Mouse (Mus musculus): ENCODE measurements at regions not wholly inside any gene's neighbourhood (a gene's known extent, or its start where the extent isn't known, plus 50 kb on each side); places are given as distances from the start of the nearest gene placed in this dataset.
A peak's percentile ranks its signal among the peaks of the same experiment; 100 is the strongest.

- no peak for DNase-seq (ENCODE audit: low spot score in 2 of 2)
These were observed 1026.8 kb upstream of the Alcam start for GRCm38 (mm10) chr16:53480664-53481063.

- no peak for DNase-seq (ENCODE audit: low spot score in 2 of 2)
These were observed 985.6 kb upstream of the Alcam start for GRCm38 (mm10) chr16:53439511-53439910.

GRCm38 (mm10) chr16:53418416-53418815 is 964.5 kb upstream of the Alcam start:
- no peak for DNase-seq (ENCODE audit: low spot score in 2 of 2)

GRCm38 (mm10) chr16:53385176-53385575 is 931.3 kb upstream of the Alcam start:
- DNase-seq (ENCODE audit: low spot score in 2 of 2): no peak

GRCm38 (mm10) chr16:53342153-53342552 is 888.3 kb upstream of the Alcam start:
- DNase-seq (ENCODE audit: low spot score in 2 of 2): no peak

- DNase-seq (ENCODE audit: low spot score in 2 of 2): no peak
These were observed 872.5 kb upstream of the Alcam start for GRCm38 (mm10) chr16:53326353-53326752.

- DNase-seq (ENCODE audit: low spot score in 2 of 2): no peak
These were observed 838.2 kb upstream of the Alcam start for GRCm38 (mm10) chr16:53292081-53292480.

- no peak for DNase-seq (ENCODE audit: low spot score in 2 of 2)
These were observed 828.1 kb upstream of the Alcam start for GRCm38 (mm10) chr16:53282014-53282413.

GRCm38 (mm10) chr16:53266116-53266515 is 812.2 kb upstream of the Alcam start:
- peak in 1 of 2 experiments; percentile 23 for DNase-seq (ENCODE audit: low spot score in 2 of 2)

- no peak for DNase-seq (ENCODE audit: low spot score in 2 of 2)
These were observed 791.5 kb upstream of the Alcam start for GRCm38 (mm10) chr16:53245365-53245764.

GRCm38 (mm10) chr16:53242126-53242537 is 788.3 kb upstream of the Alcam start:
- DNase-seq (ENCODE audit: low spot score in 2 of 2): no peak

- DNase-seq (ENCODE audit: low spot score in 2 of 2): no peak
These were observed 765.0 kb upstream of the Alcam start for GRCm38 (mm10) chr16:53218886-53219285.

- no peak for DNase-seq (ENCODE audit: low spot score in 2 of 2)
These were observed 747.6 kb upstream of the Alcam start for GRCm38 (mm10) chr16:53201449-53201848.

- DNase-seq (ENCODE audit: low spot score in 2 of 2): no peak
These were observed 732.6 kb upstream of the Alcam start for GRCm38 (mm10) chr16:53186444-53186843.

- no peak for DNase-seq (ENCODE audit: low spot score in 2 of 2)
These were observed 702.5 kb upstream of the Alcam start for GRCm38 (mm10) chr16:53156352-53156751.

- DNase-seq (ENCODE audit: low spot score in 2 of 2): no peak
These were observed 676.8 kb upstream of the Alcam start for GRCm38 (mm10) chr16:53130677-53131076.

- no peak for DNase-seq (ENCODE audit: low spot score in 2 of 2)
These were observed 654.9 kb upstream of the Alcam start for GRCm38 (mm10) chr16:53108726-53109125.

- DNase-seq (ENCODE audit: low spot score in 2 of 2): no peak
These were observed 641.6 kb upstream of the Alcam start for GRCm38 (mm10) chr16:53095396-53095929.

GRCm38 (mm10) chr16:53073856-53074568 is 620.1 kb upstream of the Alcam start:
- DNase-seq (ENCODE audit: low spot score in 2 of 2): no peak

- no peak for DNase-seq (ENCODE audit: low spot score in 2 of 2)
These were observed 618.2 kb upstream of the Alcam start for GRCm38 (mm10) chr16:53071887-53072682.

- no peak for DNase-seq (ENCODE audit: low spot score in 2 of 2)
These were observed 610.3 kb upstream of the Alcam start for GRCm38 (mm10) chr16:53064151-53064550.

- DNase-seq (ENCODE audit: low spot score in 2 of 2): no peak
These were observed 609.2 kb upstream of the Alcam start for GRCm38 (mm10) chr16:53063061-53063460.

- no peak for DNase-seq (ENCODE audit: low spot score in 2 of 2)
These were observed 572.2 kb upstream of the Alcam start for GRCm38 (mm10) chr16:53026056-53026455.
